Mouse (Mus musculus) kidney, adult 8-10 months (tissue): ENCODE measurements at regions not wholly inside any gene's neighbourhood (a gene's known extent, or its start where the extent isn't known, plus 50 kb on each side); places are given as distances from the start of the nearest gene placed in this dataset.

ENCODE experiments used
- DNase-seq, 2 experiments: peaks; one replicate each; pipeline ENCODE4 v3.0.0; 2022

- no peak for DNase-seq
Observed at GRCm38 (mm10) chr1:75612083-75612720, 66.1 kb downstream of the Slc4a3 start.

- no peak for DNase-seq
Observed at GRCm38 (mm10) chr1:75613206-75613605, 67.1 kb downstream of the Slc4a3 start.

- no peak for DNase-seq
Observed at GRCm38 (mm10) chr1:75616971-75617370, 70.9 kb downstream of the Slc4a3 start.

- DNase-seq, result no peak
Observed at GRCm38 (mm10) chr1:75618367-75618790, 72.3 kb downstream of the Slc4a3 start.

- DNase-seq, result no peak
Observed at GRCm38 (mm10) chr1:75630287-75630686, 84.2 kb downstream of the Slc4a3 start.

- no peak for DNase-seq
Observed at GRCm38 (mm10) chr1:75631729-75632128, 85.7 kb downstream of the Slc4a3 start.

- DNase-seq, result no peak
Observed at GRCm38 (mm10) chr1:75635591-75635990, 89.5 kb downstream of the Slc4a3 start.

GRCm38 (mm10) chr1:75639031-75640001 lies 93.2 kb downstream of the Slc4a3 start:
- no peak for DNase-seq

GRCm38 (mm10) chr1:75642496-75642895 lies 96.4 kb downstream of the Slc4a3 start:
- DNase-seq, result no peak

GRCm38 (mm10) chr1:75652547-75652946 lies 106.5 kb downstream of the Slc4a3 start:
- DNase-seq, result peak; percentile 30 to 68

- no peak for DNase-seq
Observed at GRCm38 (mm10) chr1:75652987-75653573, 107.0 kb downstream of the Slc4a3 start.

- DNase-seq, result peak; percentile 53 to 61
Observed at GRCm38 (mm10) chr1:75653671-75654076, 107.6 kb downstream of the Slc4a3 start.

- no peak for DNase-seq
Observed at GRCm38 (mm10) chr1:75656592-75656991, 110.5 kb downstream of the Slc4a3 start.

- DNase-seq, result no peak
Observed at GRCm38 (mm10) chr1:75660336-75661100, 114.5 kb downstream of the Slc4a3 start.

- no peak for DNase-seq
Observed at GRCm38 (mm10) chr1:75662141-75662990, 116.3 kb downstream of the Slc4a3 start.

GRCm38 (mm10) chr1:75667736-75668269 lies 121.7 kb downstream of the Slc4a3 start:
- no peak for DNase-seq

GRCm38 (mm10) chr1:75676295-75676694 lies 130.2 kb downstream of the Slc4a3 start:
- DNase-seq, result no peak

- DNase-seq, result no peak
Observed at GRCm38 (mm10) chr1:75677695-75678094, 131.6 kb downstream of the Slc4a3 start.

- no peak for DNase-seq
Observed at GRCm38 (mm10) chr1:75678279-75678678, 132.2 kb downstream of the Slc4a3 start.

- DNase-seq, result no peak
Observed at GRCm38 (mm10) chr1:75680366-75680765, 134.3 kb downstream of the Slc4a3 start.

GRCm38 (mm10) chr1:75681913-75682312 lies 135.8 kb downstream of the Slc4a3 start:
- DNase-seq, result no peak
